Mouse (Mus musculus) midbrain, embryonic 16.5 days (tissue): Measurements from ENCODE around the gene Ephb1. TPM values are rescaled to one million over a fixed set of nuclear protein-coding genes. Genes with fewer than 3 reads are reported as not detected.
A peak's percentile ranks its signal among the peaks of the same experiment; 100 is the strongest.

Experiments used
- ATAC-seq: fragments of 200-750 bp; cut with Nextera tagmentation; 2 replicates; pipeline ENCODE4 v1.8.0; 2017; ENCODE audit warnings: moderate TSS enrichment
- H3K27ac ChIP-seq: fragments of 300-500 bp; sonication (generic); 2 replicates; pipeline ENCODE4 v1.5.1; 2014; ENCODE audit warnings: mild to moderate bottlenecking, low read length, mixed read lengths
- H3K27me3 ChIP-seq: fragments of 300-500 bp; sonication (generic); 2 replicates; pipeline ENCODE4 v1.6.1; 2014; ENCODE audit warnings: low read depth, low read length, mixed read lengths; ENCODE audit not compliant: control insufficient read depth, insufficient read depth
- H3K36me3 ChIP-seq: fragments of 300-500 bp; sonication (generic); 2 replicates; pipeline ENCODE4 v1.6.1; 2014; ENCODE audit warnings: mild to moderate bottlenecking, low read length, moderate library complexity, mixed read lengths; ENCODE audit not compliant: control insufficient read depth, insufficient read depth
- H3K4me1 ChIP-seq: fragments of 300-500 bp; sonication (generic); 2 replicates; pipeline ENCODE4 v1.6.1; 2014; ENCODE audit warnings: mild to moderate bottlenecking, low read length, mixed read lengths; ENCODE audit not compliant: control insufficient read depth, insufficient read depth
- H3K4me2 ChIP-seq: fragments of 300-500 bp; sonication (generic); 2 replicates; pipeline ENCODE4 v1.6.1; 2014; ENCODE audit warnings: mild to moderate bottlenecking, low read length, mixed read lengths
- H3K4me3 ChIP-seq: fragments of 300-500 bp; sonication (generic); 2 replicates; pipeline ENCODE4 v1.5.1; 2014; ENCODE audit warnings: low read depth, mild to moderate bottlenecking, low read length, moderate library complexity, mixed read lengths
- H3K9ac ChIP-seq: fragments of 300-500 bp; sonication (generic); 2 replicates; pipeline ENCODE4 v1.6.1; 2014; ENCODE audit warnings: low read depth, low read length, mixed read lengths
- H3K9me3 ChIP-seq: fragments of 300-500 bp; sonication (generic); replicated peaks from 2 replicates; pipeline ENCODE4 v1.6.1; 2014; ENCODE audit warnings: mild to moderate bottlenecking, low read length, mixed read lengths; ENCODE audit not compliant: control insufficient read depth, poor library complexity, severe bottlenecking
- WGBS: fragments of 180-500 bp; shearing (Covaris S2); extraction: QIAGEN DNeasy Blood & Tissue Kit; methylation state at CpG from one replicate; pipeline ENCODE4 v1.1.7; 2014; 5-methylcytosine and 5-hydroxymethylcytosine counted together
- polyA plus RNA-seq: library from polyadenylated mRNA; unstranded; fragments of >200 nt; fragmentation: Nextera tagmentation; extraction: Ambion mirVana; gene quantifications from 2 replicates; pipeline ENCODE4 v1.2.1, GENCODE M21; 2015

Ephb1 gene
- polyA plus RNA-seq, 1 experiment from 2014 or later: 80.1 TPM

GRCm38 (mm10) chr9:102355726-102356125 is 1.2 kb upstream of the Ephb1 start:
- no peak overlapping the region for H3K9ac ChIP-seq
- no peak overlapping the region for H3K27ac ChIP-seq
- H3K4me1 ChIP-seq: peaks cover 5% of the 10 kb centered on the region
- no peaks in the 10 kb centered on the region for H3K9me3 ChIP-seq
- no peaks in the 10 kb centered on the region for H3K27me3 ChIP-seq
- H3K4me3 ChIP-seq: no peak overlapping the region
- H3K4me2 ChIP-seq: no peak overlapping the region
- 48% methylated on average over 3 of the region's 3 CpGs for WGBS
- H3K36me3 ChIP-seq: no peaks in the 10 kb centered on the region
- ATAC-seq: no peak

- WGBS: under 1% methylated on average over 68 of the region's 70 CpGs
- peak; percentile 47 for ATAC-seq
- peaks cover 11% of the 10 kb centered on the region for H3K4me1 ChIP-seq
These were observed 629 bp downstream of the Ephb1 start for GRCm38 (mm10) chr9:102353636-102354491.

GRCm38 (mm10) chr9:102353056-102353635 is 1.3 kb downstream of the Ephb1 start:
- peak overlapping the region; percentile 85 for H3K4me2 ChIP-seq
- under 1% methylated on average over 38 of the region's 38 CpGs for WGBS
- H3K9ac ChIP-seq: peak overlapping the region; percentile 89
- H3K27ac ChIP-seq: peak overlapping the region; percentile 91
- no peaks in the 10 kb centered on the region for H3K9me3 ChIP-seq
- peak overlapping the region; percentile 82 for H3K4me3 ChIP-seq
- peaks cover 16% of the 10 kb centered on the region for H3K4me1 ChIP-seq
- no peaks in the 10 kb centered on the region for H3K36me3 ChIP-seq
- no peaks in the 10 kb centered on the region for H3K27me3 ChIP-seq
- no peak for ATAC-seq

More at GRCm38 (mm10) chr9:102353636-102354491, 629 bp downstream of the Ephb1 start:
- H3K4me3 ChIP-seq: peak overlapping the region; percentile 82
- H3K9ac ChIP-seq: peak overlapping the region; percentile 89
- peak overlapping the region; percentile 85 for H3K4me2 ChIP-seq
- peak overlapping the region; percentile 91 for H3K27ac ChIP-seq
- H3K36me3 ChIP-seq: no peaks in the 10 kb centered on the region
- H3K27me3 ChIP-seq: no peaks in the 10 kb centered on the region
- H3K9me3 ChIP-seq: no peaks in the 10 kb centered on the region

GRCm38 (mm10) chr9:102352186-102353055 is 2.1 kb downstream of the Ephb1 start:
- H3K36me3 ChIP-seq: no peaks in the 10 kb centered on the region
- peak overlapping the region; percentile 82 for H3K4me3 ChIP-seq
- H3K27me3 ChIP-seq: no peaks in the 10 kb centered on the region
- peak overlapping the region; percentile 89 for H3K9ac ChIP-seq
- no peaks in the 10 kb centered on the region for H3K9me3 ChIP-seq
- H3K4me1 ChIP-seq: peaks cover 21% of the 10 kb centered on the region
- WGBS: under 1% methylated on average over 30 of the region's 30 CpGs
- H3K4me2 ChIP-seq: peak overlapping the region; percentile 85
- no peak for ATAC-seq
- peak overlapping the region; percentile 91 for H3K27ac ChIP-seq

GRCm38 (mm10) chr9:102351721-102352120 is 2.8 kb downstream of the Ephb1 start:
- Histone ChIP-seq H3K4me1 (peaks cover 24% of the 10 kb centered on the region), H3K9me3 (no peaks in the 10 kb centered on the region), H3K9ac (peak overlapping the region; percentile 89), H3K27ac (peak overlapping the region; percentile 91), H3K36me3 (no peaks in the 10 kb centered on the region), H3K4me3 (peak overlapping the region; percentile 82), H3K4me2 (peak overlapping the region; percentile 85), H3K27me3 (no peaks in the 10 kb centered on the region)
- no peak for ATAC-seq
- 6% methylated on average over 10 of the region's 10 CpGs for WGBS

- Histone ChIP-seq H3K27ac (peak overlapping the region; percentile 91), H3K4me1 (peaks cover 26% of the 10 kb centered on the region), H3K9ac (peak overlapping the region; percentile 89), H3K4me3 (peak overlapping the region; percentile 82), H3K4me2 (peak overlapping the region; percentile 85), H3K36me3 (no peaks in the 10 kb centered on the region), H3K27me3 (no peaks in the 10 kb centered on the region), H3K9me3 (no peaks in the 10 kb centered on the region)
- 51% methylated on average over 5 of the region's 5 CpGs for WGBS
- ATAC-seq: no peak
These were observed 3.3 kb downstream of the Ephb1 start for GRCm38 (mm10) chr9:102351221-102351620.

- Histone ChIP-seq H3K4me2 (peak overlapping the region; percentile 85), H3K9ac (no peak overlapping the region; the same call in 1 of the 2 replicates), H3K27ac (no peak overlapping the region), H3K36me3 (no peaks in the 10 kb centered on the region), H3K4me3 (peak overlapping the region; percentile 82), H3K4me1 (peaks cover 31% of the 10 kb centered on the region), H3K9me3 (no peaks in the 10 kb centered on the region), H3K27me3 (no peaks in the 10 kb centered on the region)
- 86% methylated on average over 6 of the region's 6 CpGs for WGBS
- no peak for ATAC-seq
These were observed 3.8 kb downstream of the Ephb1 start for GRCm38 (mm10) chr9:102350696-102351095.

GRCm38 (mm10) chr9:102350076-102350475 is 4.4 kb downstream of the Ephb1 start:
- no peak overlapping the region for H3K9ac ChIP-seq
- WGBS: 86% methylated on average over 6 of the region's 6 CpGs
- H3K9me3 ChIP-seq: no peaks in the 10 kb centered on the region
- H3K4me3 ChIP-seq: no peak overlapping the region
- H3K36me3 ChIP-seq: no peaks in the 10 kb centered on the region
- H3K4me1 ChIP-seq: peaks cover 37% of the 10 kb centered on the region
- peak overlapping the region; percentile 9 for H3K4me2 ChIP-seq
- H3K27me3 ChIP-seq: no peaks in the 10 kb centered on the region
- H3K27ac ChIP-seq: no peak overlapping the region
- no peak for ATAC-seq
